Mouse (Mus musculus) thymus, postnatal 25 days (tissue): ENCODE data around the gene 4930518I15Rik.
"Not testable (repeated sequence)": the region's sequence is repeated elsewhere in the genome, so short reads cannot be mapped to it uniquely, and the experiment has no call there.

Experiments
- DNase-seq: peaks from one replicate; pipeline ENCODE4 v3.0.0; 2022

4930518I15Rik gene

GRCm38 (mm10) chr2:156857835-156858234, at the start of gene 4930518I15Rik:
4930518I15Rik (minus strand) TSS chr2:156857946.
- DNase-seq, result no peak

GRCm38 (mm10) chr2:156905931-156906330, 48.2 kb upstream of the 4930518I15Rik start:
- not testable (repeated sequence) for DNase-seq

GRCm38 (mm10) chr2:156904976-156905717, 47.4 kb upstream of the 4930518I15Rik start:
- no peak for DNase-seq

- DNase-seq, result no peak
Observed at GRCm38 (mm10) chr2:156903367-156903766, 45.6 kb upstream of the 4930518I15Rik start.

GRCm38 (mm10) chr2:156902411-156902810, 44.7 kb upstream of the 4930518I15Rik start:
- DNase-seq, result not testable (repeated sequence)

- no peak for DNase-seq
Observed at GRCm38 (mm10) chr2:156901883-156902282, 44.1 kb upstream of the 4930518I15Rik start.

GRCm38 (mm10) chr2:156901344-156901743, 43.6 kb upstream of the 4930518I15Rik start:
- DNase-seq, result no peak

GRCm38 (mm10) chr2:156899184-156899583, 41.4 kb upstream of the 4930518I15Rik start:
- no peak for DNase-seq

GRCm38 (mm10) chr2:156898374-156898773, 40.6 kb upstream of the 4930518I15Rik start:
- no peak for DNase-seq

GRCm38 (mm10) chr2:156897034-156897433, 39.3 kb upstream of the 4930518I15Rik start:
- no peak for DNase-seq

- no peak for DNase-seq
Observed at GRCm38 (mm10) chr2:156896384-156896914, 38.7 kb upstream of the 4930518I15Rik start.

GRCm38 (mm10) chr2:156894496-156895265, 36.9 kb upstream of the 4930518I15Rik start:
- no peak for DNase-seq

GRCm38 (mm10) chr2:156892821-156893220, 35.1 kb upstream of the 4930518I15Rik start:
- DNase-seq, result no peak

GRCm38 (mm10) chr2:156892240-156892639, 34.5 kb upstream of the 4930518I15Rik start:
- DNase-seq, result no peak

GRCm38 (mm10) chr2:156888490-156888889, 30.7 kb upstream of the 4930518I15Rik start:
- no peak for DNase-seq

GRCm38 (mm10) chr2:156887017-156887416, 29.3 kb upstream of the 4930518I15Rik start, which contains the start of gene Sla2:
Sla2 (minus strand) TSS chr2:156887192.
- DNase-seq, result peak; percentile 90

GRCm38 (mm10) chr2:156886084-156886631, 28.4 kb upstream of the 4930518I15Rik start:
- DNase-seq, result peak; percentile 58

GRCm38 (mm10) chr2:156885666-156886065, 27.9 kb upstream of the 4930518I15Rik start:
- DNase-seq, result peak; percentile 55

GRCm38 (mm10) chr2:156884396-156885211, 26.9 kb upstream of the 4930518I15Rik start:
- peak; percentile 33 for DNase-seq

- peak; percentile 88 for DNase-seq
Observed at GRCm38 (mm10) chr2:156882431-156883001, 24.8 kb upstream of the 4930518I15Rik start.

- DNase-seq, result no peak
Observed at GRCm38 (mm10) chr2:156879541-156879940, 21.8 kb upstream of the 4930518I15Rik start.

- DNase-seq, result peak; percentile 74
Observed at GRCm38 (mm10) chr2:156877726-156878125, 20.0 kb upstream of the 4930518I15Rik start.
